Mouse (Mus musculus): ENCODE measurements around the gene Plxna1.

Plxna1 gene

GRCm38 (mm10) chr6:89362281-89363106 is at the start of gene Plxna1:
TSS of gene Plxna1 (minus strand) at chr6:89362620.
- peak; percentile 45 for DNase-seq (ENCODE audit: low read depth, low spot score)

DNA sequence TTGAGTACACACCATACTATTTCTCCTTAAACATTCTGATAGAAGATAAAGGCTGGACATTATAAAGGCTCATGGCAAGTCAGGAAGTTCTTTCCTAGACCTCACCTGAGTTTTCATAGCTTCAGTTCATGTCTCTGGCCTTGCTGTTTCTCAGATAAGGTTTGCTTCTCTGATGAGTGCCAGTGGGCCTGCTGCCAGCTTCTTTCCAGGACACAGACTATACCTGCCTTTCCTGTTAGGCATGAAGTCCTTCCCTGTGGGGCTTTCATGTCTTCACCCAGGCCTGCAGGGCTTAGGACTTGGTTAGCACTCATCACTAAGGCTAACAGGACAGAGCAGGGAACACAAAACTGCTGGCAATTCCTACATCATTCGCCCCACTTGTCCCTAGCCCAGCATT is 46.6 kb upstream of the Plxna1 start:
- DNase-seq (ENCODE audit: low read depth, low spot score), result no peak

GRCm38 (mm10) chr6:89408259-89408658 is 45.8 kb upstream of the Plxna1 start:
- DNase-seq (ENCODE audit: low read depth, low spot score), result peak; percentile 54

DNA sequence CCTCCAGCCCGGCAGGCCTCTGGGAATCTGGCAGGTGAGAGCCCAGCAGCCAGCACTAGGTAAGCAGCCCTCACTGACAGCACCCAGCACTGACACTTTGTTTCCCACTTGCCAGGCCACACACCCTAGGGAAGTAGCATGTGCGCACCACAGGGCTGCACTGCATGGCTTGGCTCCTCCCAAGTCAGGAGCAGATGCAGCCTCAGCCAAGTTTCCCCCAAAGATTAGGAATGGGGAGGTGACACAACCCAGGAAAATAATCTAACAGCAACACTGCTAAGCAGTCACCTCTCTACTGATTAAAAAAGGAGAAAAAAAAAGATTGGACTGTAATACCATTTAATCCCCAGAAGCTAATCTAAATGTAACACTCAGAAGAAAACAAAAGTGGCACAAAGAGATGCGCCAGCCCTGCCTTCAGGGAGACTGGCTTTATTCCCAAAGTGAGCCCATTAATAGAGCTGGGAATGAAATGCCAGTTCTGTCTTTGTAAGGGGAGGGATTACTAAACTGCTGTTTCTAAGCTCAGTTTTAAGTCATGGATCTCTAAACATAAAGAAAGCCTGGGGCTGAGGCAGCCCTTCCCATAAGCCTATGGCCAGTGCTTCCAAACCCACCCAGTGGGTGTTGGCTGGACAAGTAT is 44.9 kb upstream of the Plxna1 start:
- DNase-seq (ENCODE audit: low read depth, low spot score), result no peak

DNA sequence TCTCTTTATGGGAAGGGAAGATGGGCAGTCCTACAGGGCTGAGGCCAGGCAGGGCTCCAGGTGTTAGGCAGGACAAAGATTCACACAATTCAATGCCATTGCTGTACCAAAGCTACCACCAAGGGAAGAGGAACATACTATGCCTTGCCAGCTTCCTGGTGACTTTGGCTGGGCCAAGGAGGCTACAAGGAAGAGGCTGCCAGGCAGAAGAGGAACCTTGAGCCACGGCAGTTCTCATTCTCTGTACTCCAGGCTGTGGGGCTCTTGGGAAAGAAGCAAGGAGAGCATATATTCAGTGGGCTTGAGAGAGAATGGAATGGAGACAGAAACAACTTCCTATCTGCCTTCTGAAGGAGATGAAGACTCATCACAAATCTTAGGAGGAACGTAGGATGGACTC is 42.5 kb upstream of the Plxna1 start:
- DNase-seq (ENCODE audit: low read depth, low spot score), result no peak

GRCm38 (mm10) chr6:89403257-89404225 is 41.1 kb upstream of the Plxna1 start:
- DNase-seq (ENCODE audit: low read depth, low spot score), result peak; percentile 64

DNA sequence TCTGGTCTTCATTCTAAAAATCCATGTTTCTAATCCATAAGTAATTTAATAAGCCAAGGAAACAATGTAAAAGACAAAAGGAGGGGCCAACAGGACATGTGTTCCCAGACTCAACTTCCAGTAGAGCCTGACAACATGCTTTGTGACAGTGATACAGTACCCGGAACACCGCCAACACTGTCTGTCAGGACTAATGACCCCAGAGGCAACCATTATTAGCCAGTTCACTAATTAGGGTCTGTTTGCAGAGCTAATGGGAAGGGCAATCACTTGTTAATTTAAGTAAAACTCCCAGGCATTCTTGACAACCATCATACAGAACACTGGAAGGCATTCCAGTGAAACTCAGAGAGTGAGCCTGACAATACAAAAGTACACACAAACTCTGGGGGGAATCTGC is 40.0 kb upstream of the Plxna1 start:
- no peak for DNase-seq (ENCODE audit: low read depth, low spot score)

- no peak for DNase-seq (ENCODE audit: low read depth, low spot score)
Observed at GRCm38 (mm10) chr6:89399564-89399963, 37.1 kb upstream of the Plxna1 start.

DNA sequence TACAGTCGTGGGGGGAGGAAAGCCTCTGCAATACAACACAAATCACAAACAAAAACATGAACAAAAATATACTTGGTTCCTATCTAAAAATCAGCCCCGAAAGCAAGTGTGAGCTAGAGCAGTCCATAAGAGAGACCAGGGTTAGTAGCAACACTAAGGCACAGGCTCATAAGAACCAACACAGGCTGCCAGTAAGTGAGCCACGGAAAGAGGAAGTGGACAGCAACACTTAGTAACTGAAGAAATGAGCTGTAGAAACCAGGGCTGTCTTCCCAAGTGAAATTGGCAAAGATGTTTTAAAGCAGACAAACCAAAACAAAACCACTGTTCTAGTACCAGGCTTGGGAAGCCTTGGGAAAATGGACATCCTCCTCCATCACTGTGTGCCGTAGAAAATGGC is 35.5 kb upstream of the Plxna1 start:
- no peak for DNase-seq (ENCODE audit: low read depth, low spot score)

DNA sequence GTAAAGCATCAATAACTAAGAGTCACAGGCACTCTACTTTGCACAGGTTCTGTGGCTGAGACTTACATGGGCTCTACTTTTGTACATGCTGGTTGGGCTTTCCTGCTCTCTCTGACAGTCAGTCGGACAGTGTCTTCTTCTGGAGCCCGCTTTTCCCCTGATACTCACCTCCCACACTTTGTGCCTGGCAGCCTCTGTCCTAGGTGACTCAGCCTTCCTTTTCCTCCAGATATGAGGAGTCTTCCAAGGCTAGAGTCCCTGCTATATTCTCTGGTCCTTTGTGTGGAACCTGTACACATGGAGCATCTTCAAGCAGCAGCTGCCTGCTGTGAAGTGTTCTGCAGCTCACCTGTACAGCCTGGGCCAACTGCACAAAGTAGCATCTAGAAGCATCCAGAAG is 31.4 kb upstream of the Plxna1 start:
- no peak for DNase-seq (ENCODE audit: low read depth, low spot score)

DNA sequence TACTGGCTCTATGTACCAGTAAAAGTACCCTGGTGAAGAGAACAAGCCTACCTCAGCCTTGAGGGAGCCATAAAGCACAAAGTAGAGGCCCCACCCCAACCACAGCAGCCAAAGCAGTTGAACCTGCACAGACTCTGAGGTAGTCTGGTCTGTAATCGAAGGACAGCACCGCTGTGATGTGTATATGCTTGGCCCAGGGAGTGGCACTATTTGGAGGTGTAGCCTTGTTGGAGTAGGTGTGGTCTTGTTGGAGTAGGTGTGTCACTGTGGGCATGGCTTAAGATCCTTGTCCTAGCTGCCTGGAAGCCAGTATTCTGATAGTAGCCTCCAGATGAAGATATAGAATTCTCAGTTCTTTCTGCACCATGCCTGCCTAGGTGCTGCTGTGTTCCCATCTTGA is 29.8 kb upstream of the Plxna1 start:
- DNase-seq (ENCODE audit: low read depth, low spot score), result no peak

DNA sequence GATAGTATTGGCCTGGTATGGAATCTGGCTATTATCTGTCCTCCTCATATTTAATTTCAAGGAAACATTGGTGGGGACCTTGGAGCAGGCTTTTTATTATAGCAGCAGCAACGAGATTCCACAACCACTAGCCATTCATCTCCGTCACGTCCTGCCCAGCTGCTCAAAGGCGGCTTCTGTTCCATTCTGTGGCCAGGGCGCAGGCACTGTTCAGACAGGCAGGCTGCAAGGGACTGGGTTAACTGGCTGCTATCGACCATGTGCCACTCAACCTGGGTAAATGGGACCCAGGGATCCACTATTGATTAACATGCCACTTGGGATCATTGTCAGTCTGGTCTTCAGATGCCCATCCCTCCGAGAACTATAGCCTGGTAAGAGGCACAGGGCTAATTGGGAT is 27.4 kb upstream of the Plxna1 start:
- no peak for DNase-seq (ENCODE audit: low read depth, low spot score)

GRCm38 (mm10) chr6:89386956-89387355 is 24.5 kb upstream of the Plxna1 start:
- DNase-seq (ENCODE audit: low read depth, low spot score), result peak; percentile 67

- DNase-seq (ENCODE audit: low read depth, low spot score), result no peak
Observed at GRCm38 (mm10) chr6:89384699-89385098, 22.3 kb upstream of the Plxna1 start.

- DNase-seq (ENCODE audit: low read depth, low spot score), result no peak
Observed at GRCm38 (mm10) chr6:89381851-89382250, 19.4 kb upstream of the Plxna1 start.

DNA sequence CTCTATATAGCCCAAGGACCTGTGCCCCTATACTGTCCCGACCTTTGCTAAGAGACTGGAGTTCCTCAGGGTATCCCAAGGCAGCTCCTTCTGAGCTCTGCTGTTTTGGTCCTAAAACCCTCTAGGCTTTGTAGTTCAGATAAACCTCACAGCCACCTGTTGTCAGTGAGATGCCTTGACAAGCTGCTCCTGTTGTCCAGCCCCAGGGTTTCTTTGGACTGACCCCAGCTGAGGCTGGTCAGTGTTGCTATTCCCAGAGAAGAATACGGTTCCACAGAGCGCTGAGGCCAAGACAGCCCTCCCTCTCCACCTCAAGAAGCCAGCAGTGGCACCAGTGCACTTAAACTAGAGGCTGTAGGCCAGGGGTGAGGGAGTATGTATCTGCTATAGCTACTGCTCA is 18.8 kb upstream of the Plxna1 start:
- no peak for DNase-seq (ENCODE audit: low read depth, low spot score)

- no peak for DNase-seq (ENCODE audit: low read depth, low spot score)
Observed at GRCm38 (mm10) chr6:89380751-89381150, 18.3 kb upstream of the Plxna1 start.

DNA sequence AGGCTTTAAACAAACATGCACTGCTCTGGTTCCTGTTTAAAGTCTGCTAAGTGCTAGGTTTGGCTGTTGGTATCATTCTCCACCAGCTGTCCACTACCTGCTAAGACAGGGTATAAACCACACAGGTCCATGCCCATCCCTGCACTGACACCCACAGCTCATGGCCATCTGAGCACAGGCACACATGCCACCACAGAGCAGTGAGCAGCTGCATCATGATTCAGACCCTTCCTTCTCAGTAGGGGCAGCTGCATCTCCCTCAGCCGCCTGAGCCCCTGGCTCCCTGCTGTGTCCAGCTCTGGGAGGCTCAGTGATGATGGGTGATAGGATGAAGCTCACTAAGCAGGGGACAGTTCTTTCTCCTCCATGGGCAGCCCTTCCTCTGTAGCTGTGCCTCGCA is 15.8 kb upstream of the Plxna1 start:
- DNase-seq (ENCODE audit: low read depth, low spot score), result no peak

- DNase-seq (ENCODE audit: low read depth, low spot score), result peak; percentile 31
Observed at GRCm38 (mm10) chr6:89368812-89369211, 6.4 kb upstream of the Plxna1 start.

DNA sequence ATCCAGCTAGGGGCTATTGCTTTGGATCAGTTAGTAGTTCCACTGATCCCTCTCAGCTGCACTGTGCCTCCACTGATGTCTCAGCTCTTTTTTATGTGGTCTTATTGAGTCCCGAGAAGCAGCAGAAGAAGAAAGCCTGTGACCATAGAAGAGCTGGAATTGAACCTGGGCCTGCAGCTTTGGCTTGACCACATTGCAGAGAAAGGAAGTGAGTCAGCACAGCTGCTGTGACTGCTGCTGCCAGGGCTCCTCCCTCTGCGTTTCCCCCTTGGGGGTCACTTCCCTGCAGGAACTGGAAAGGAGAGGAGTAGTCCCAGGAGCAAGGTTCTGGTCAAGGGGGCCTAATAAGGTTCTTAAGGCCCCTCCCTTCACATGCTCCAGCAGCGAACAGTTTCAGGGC is 1.9 kb upstream of the Plxna1 start:
- DNase-seq (ENCODE audit: low read depth, low spot score), result peak; percentile 53

- no peak for DNase-seq (ENCODE audit: low read depth, low spot score)
Observed at GRCm38 (mm10) chr6:89363107-89363451, 659 bp upstream of the Plxna1 start.
